Mouse (Mus musculus): ENCODE results near the gene Ubr7. TPM values are rescaled to one million over a fixed set of nuclear protein-coding genes. Genes with fewer than 3 reads are reported as not detected.

Gene Ubr7
- polyA plus RNA-seq, 1 experiment from 2014 or later, result 68.4 TPM

DNA sequence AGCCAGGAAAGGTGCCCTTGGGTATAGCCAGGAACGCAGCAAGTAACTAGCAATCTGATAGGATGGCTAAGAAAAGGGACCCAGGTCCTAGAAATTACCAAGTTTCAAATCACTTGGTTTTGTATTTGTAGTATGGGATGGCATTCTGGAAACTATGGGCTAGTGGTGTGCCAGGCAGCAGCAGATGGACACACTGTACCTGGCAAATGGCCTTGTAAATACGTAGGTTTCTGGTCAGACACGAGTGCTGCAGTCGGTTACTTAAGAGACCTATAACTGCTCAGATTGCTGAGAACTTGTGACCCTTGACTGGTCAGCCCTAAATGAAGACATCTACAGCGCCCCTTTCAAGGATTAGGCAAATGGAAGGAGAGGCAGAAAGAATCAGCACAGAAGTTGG, 20.4 kb downstream of the Ubr7 start:
- ATAC-seq (ENCODE audit: insufficient read depth, low FRiP score, low TSS enrichment), result no peak
- Histone ChIP-seq H3K9me3 (ENCODE audit: control insufficient read depth, low read length) (no peaks in the 10 kb centered on the region), H3K36me3 (ENCODE audit: control insufficient read depth, insufficient read depth, low read length) (peaks cover 3% of the 10 kb centered on the region; the same call in 1 of the 2 replicates), H3K4me1 (ENCODE audit: control insufficient read depth, insufficient read depth, low read length) (no peaks in the 10 kb centered on the region), H3K9ac (ENCODE audit: low read length) (no peak overlapping the region), H3K27me3 (ENCODE audit: control insufficient read depth, insufficient read depth, low read length) (no peaks in the 10 kb centered on the region), H3K4me3 (ENCODE audit: low read depth, low read length) (no peak overlapping the region), H3K27ac (ENCODE audit: low read depth, low read length) (no peak overlapping the region), H3K4me2 (ENCODE audit: low read depth) (no peak overlapping the region)
- WGBS, result 83% methylated on average over 5 of the region's 5 CpGs
- DNase-seq (ENCODE audit: low spot score), result no peak

DNA sequence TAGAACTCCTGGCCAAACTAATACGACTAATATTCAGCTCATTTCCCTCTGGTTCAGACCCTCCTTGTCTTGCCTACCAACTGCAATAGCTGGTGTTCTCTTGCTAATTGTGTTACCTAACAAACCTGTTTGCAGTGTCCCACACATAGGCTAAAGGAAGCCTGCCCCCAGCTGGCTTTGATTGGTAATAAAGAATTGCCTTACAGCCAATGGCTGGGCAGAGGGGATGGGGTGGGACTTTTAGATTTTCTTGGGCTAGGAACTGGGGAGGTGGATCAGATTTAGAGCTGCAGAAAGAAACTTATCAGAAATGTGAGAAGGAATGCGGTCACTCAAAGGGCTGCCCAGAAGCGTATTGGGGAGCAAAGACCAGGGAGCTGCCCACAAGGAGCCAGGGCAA, 21.7 kb downstream of the Ubr7 start:
- Histone ChIP-seq H3K9me3 (ENCODE audit: control insufficient read depth, low read length) (no peaks in the 10 kb centered on the region), H3K4me2 (ENCODE audit: low read depth) (no peak overlapping the region), H3K27ac (ENCODE audit: low read depth, low read length) (no peak overlapping the region), H3K4me3 (ENCODE audit: low read depth, low read length) (no peak overlapping the region), H3K27me3 (ENCODE audit: control insufficient read depth, insufficient read depth, low read length) (no peaks in the 10 kb centered on the region), H3K36me3 (ENCODE audit: control insufficient read depth, insufficient read depth, low read length) (peaks cover 3% of the 10 kb centered on the region; the same call in 1 of the 2 replicates), H3K9ac (ENCODE audit: low read length) (no peak overlapping the region), H3K4me1 (ENCODE audit: control insufficient read depth, insufficient read depth, low read length) (no peaks in the 10 kb centered on the region)
- no peak for ATAC-seq (ENCODE audit: insufficient read depth, low FRiP score, low TSS enrichment)
- 45% methylated on average over 3 of the region's 3 CpGs for WGBS
- no peak for DNase-seq (ENCODE audit: low spot score)

DNA sequence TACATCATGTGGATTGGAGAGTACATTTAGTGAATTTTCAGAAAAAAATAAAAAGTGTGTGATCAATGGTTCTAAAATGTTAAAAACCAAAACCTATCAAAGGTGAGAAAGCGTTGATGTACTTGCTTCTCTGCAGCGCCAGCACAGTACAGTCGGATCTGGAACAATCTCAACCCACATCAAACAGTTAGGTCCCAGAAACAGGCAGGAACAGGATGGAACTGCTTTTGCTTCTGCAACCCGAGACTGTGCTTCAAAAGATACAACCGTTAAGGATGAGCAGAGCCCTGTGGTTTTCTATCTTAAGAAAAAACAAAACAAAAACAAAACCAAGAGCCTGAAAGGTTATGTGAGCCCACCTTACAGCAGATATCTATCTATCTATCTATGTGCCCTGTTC, 25.1 kb downstream of the Ubr7 start:
- peaks cover 4% of the 10 kb centered on the region for H3K36me3 ChIP-seq (ENCODE audit: control insufficient read depth, insufficient read depth, low read length)
- no peak overlapping the region for H3K4me3 ChIP-seq (ENCODE audit: low read depth, low read length)
- H3K27ac ChIP-seq (ENCODE audit: low read depth, low read length), result no peak overlapping the region
- ATAC-seq (ENCODE audit: insufficient read depth, low FRiP score, low TSS enrichment) (no peak), DNase-seq (ENCODE audit: low spot score) (no peak)
- no peaks in the 10 kb centered on the region for H3K4me1 ChIP-seq (ENCODE audit: control insufficient read depth, insufficient read depth, low read length)
- H3K9me3 ChIP-seq (ENCODE audit: control insufficient read depth, low read length), result no peaks in the 10 kb centered on the region
- no peak overlapping the region for H3K9ac ChIP-seq (ENCODE audit: low read length)
- WGBS, result 91% methylated on average over 5 of the region's 5 CpGs
- no peaks in the 10 kb centered on the region for H3K27me3 ChIP-seq (ENCODE audit: control insufficient read depth, insufficient read depth, low read length)
- no peak overlapping the region for H3K4me2 ChIP-seq (ENCODE audit: low read depth)

DNA sequence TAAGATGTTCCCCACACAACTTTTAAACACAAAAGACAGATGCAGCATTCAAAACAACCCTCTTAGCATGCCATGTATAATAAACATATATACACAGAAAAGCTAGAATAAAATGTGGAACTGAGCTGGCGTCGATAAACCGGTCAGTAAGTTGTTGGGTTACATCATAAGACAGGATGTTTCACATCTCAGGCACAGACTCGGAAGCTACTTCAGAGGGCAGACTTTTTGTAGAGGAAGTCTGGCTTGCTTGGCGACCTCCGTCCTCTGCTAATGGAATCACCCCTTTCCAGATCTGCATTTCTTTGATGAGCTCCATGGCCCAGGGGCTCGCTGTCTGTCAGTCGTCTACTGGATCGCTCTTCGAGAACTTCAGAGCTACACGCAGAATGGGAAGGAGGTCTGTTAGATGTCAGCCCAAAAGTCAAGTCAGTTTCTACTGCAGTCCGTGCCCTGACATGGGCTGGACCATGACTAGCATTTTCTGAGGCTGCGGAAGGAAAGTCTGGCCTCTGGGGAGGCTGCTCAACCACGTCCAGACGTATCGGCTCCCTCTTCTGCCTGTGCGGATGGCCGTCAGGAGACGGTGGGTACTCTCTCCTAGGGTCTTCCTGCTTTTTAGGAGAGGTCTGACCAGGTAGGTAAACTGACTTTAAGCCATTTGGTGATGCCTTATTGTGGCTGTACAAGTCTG, 27.3 kb downstream of the Ubr7 start:
- no peak overlapping the region for H3K9ac ChIP-seq (ENCODE audit: low read length)
- no peaks in the 10 kb centered on the region for H3K9me3 ChIP-seq (ENCODE audit: control insufficient read depth, low read length)
- DNase-seq (ENCODE audit: low spot score), result no peak
- H3K4me3 ChIP-seq (ENCODE audit: low read depth, low read length), result no peak overlapping the region
- H3K36me3 ChIP-seq (ENCODE audit: control insufficient read depth, insufficient read depth, low read length), result peaks cover 4% of the 10 kb centered on the region
- no peak for ATAC-seq (ENCODE audit: insufficient read depth, low FRiP score, low TSS enrichment)
- no peaks in the 10 kb centered on the region for H3K27me3 ChIP-seq (ENCODE audit: control insufficient read depth, insufficient read depth, low read length)
- H3K27ac ChIP-seq (ENCODE audit: low read depth, low read length), result no peak overlapping the region
- no peak overlapping the region for H3K4me2 ChIP-seq (ENCODE audit: low read depth)
- 90% methylated on average over 19 of the region's 19 CpGs for WGBS
- H3K4me1 ChIP-seq (ENCODE audit: control insufficient read depth, insufficient read depth, low read length), result no peaks in the 10 kb centered on the region

DNA sequence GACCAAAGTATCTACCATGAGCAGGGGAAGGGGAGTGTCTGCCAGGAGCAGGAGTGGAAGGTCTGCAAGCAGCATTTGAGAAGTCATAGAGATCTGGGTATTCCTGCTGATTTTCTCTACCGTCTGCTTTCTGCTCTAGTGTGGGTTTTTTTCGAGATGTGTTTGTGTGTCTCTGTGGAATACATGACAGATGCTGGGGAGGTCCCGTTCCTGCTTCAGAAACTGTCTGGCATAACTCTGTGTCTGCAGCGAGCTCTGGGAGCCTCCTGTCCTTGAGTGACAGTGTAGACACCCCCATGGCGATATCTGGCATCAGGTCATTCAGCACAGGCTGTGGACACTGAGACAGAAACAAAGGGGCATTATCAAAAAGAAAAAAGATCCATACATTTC, 27.8 kb downstream of the Ubr7 start:
- ATAC-seq (ENCODE audit: insufficient read depth, low FRiP score, low TSS enrichment) (no peak), DNase-seq (ENCODE audit: low spot score) (no peak)
- Histone ChIP-seq H3K4me1 (ENCODE audit: control insufficient read depth, insufficient read depth, low read length) (no peaks in the 10 kb centered on the region), H3K4me3 (ENCODE audit: low read depth, low read length) (no peak overlapping the region), H3K27ac (ENCODE audit: low read depth, low read length) (no peak overlapping the region), H3K4me2 (ENCODE audit: low read depth) (no peak overlapping the region), H3K9me3 (ENCODE audit: control insufficient read depth, low read length) (no peaks in the 10 kb centered on the region), H3K9ac (ENCODE audit: low read length) (no peak overlapping the region), H3K27me3 (ENCODE audit: control insufficient read depth, insufficient read depth, low read length) (no peaks in the 10 kb centered on the region), H3K36me3 (ENCODE audit: control insufficient read depth, insufficient read depth, low read length) (peaks cover 7% of the 10 kb centered on the region)
- WGBS, result 85% methylated on average over 5 of the region's 5 CpGs

DNA sequence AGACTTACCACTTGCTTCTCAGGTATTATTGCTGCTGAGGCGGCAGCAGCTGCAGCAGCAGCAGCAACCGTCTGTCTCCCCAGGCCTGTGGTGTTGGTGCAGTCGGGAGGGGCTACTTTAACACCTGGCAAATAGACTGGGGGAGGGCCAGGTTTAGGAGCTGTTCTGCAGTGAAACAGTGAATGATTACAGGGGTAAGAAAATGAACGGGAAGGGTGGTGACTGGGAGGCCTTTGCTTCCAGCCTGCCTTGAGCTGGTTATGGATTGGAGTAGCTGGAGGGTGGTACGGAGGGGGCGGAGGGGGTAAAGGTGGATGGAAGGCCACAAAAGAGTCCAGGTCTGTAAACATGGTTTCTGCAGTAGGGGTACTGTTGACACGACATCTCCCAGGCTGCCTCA, 30.2 kb downstream of the Ubr7 start:
- no peaks in the 10 kb centered on the region for H3K4me1 ChIP-seq (ENCODE audit: control insufficient read depth, insufficient read depth, low read length)
- no peak overlapping the region for H3K27ac ChIP-seq (ENCODE audit: low read depth, low read length)
- H3K9me3 ChIP-seq (ENCODE audit: control insufficient read depth, low read length), result no peaks in the 10 kb centered on the region
- H3K27me3 ChIP-seq (ENCODE audit: control insufficient read depth, insufficient read depth, low read length), result no peaks in the 10 kb centered on the region
- H3K9ac ChIP-seq (ENCODE audit: low read length), result no peak overlapping the region
- WGBS, result 84% methylated on average over 7 of the region's 7 CpGs
- DNase-seq (ENCODE audit: low spot score) (no peak), ATAC-seq (ENCODE audit: insufficient read depth, low FRiP score, low TSS enrichment) (no peak)
- H3K4me2 ChIP-seq (ENCODE audit: low read depth), result no peak overlapping the region
- peaks cover 9% of the 10 kb centered on the region for H3K36me3 ChIP-seq (ENCODE audit: control insufficient read depth, insufficient read depth, low read length)
- H3K4me3 ChIP-seq (ENCODE audit: low read depth, low read length), result no peak overlapping the region

DNA sequence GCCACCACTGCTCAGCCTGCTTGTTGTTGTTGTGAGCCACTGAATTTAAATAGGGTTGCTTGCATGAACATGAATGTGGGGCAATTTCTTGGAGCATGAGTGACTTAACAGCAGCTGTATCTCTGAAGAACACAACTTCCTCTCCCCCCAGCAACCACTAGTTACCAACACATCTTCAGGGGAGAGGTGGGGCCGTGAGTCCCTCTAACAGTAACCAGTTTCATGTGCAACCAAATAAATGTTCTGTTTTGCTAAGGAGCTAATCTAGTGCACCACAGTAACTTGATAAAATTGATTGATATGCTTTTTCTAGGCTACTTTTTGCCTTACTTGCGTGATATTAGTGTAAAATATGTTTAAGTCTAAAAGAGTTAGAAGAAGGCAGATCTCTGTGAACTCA, 41.8 kb downstream of the Ubr7 start:
- ATAC-seq (ENCODE audit: insufficient read depth, low FRiP score, low TSS enrichment), result no peak
- no peak for DNase-seq (ENCODE audit: low spot score)
- no peak overlapping the region for H3K4me2 ChIP-seq (ENCODE audit: low read depth)
- no peaks in the 10 kb centered on the region for H3K9me3 ChIP-seq (ENCODE audit: control insufficient read depth, low read length)
- H3K27ac ChIP-seq (ENCODE audit: low read depth, low read length), result no peak overlapping the region
- no peaks in the 10 kb centered on the region for H3K27me3 ChIP-seq (ENCODE audit: control insufficient read depth, insufficient read depth, low read length)
- H3K9ac ChIP-seq (ENCODE audit: low read length), result no peak overlapping the region
- 93% methylated on average over 2 of the region's 2 CpGs for WGBS
- H3K36me3 ChIP-seq (ENCODE audit: control insufficient read depth, insufficient read depth, low read length), result no peaks in the 10 kb centered on the region
- no peak overlapping the region for H3K4me3 ChIP-seq (ENCODE audit: low read depth, low read length)
- H3K4me1 ChIP-seq (ENCODE audit: control insufficient read depth, insufficient read depth, low read length), result no peaks in the 10 kb centered on the region

DNA sequence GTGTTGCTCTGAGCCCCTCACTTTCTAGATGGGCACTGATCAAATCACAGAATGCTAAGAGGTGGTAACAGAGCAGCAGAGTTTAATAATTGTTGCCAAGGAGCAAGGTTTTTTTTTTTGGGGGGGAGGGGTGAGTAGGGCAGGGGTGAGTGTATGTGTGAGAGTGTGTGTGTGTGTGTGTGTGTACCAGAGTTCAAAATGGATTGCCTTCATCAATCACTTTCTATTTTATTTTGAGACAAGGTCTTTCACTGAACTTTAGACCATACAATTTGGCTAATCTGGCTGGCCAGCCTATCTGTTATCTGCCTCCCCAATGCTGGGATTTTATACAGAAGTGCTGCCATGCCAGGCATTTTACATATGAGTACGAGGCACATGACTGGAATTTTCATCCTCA, 57.1 kb downstream of the Ubr7 start:
- DNase-seq (ENCODE audit: low spot score), result no peak
- no peak overlapping the region for H3K4me2 ChIP-seq (ENCODE audit: low read depth)
- H3K4me1 ChIP-seq (ENCODE audit: control insufficient read depth, insufficient read depth, low read length), result no peaks in the 10 kb centered on the region
- ATAC-seq (ENCODE audit: insufficient read depth, low FRiP score, low TSS enrichment), result no peak
- no peak overlapping the region for H3K4me3 ChIP-seq (ENCODE audit: low read depth, low read length)
- H3K27me3 ChIP-seq (ENCODE audit: control insufficient read depth, insufficient read depth, low read length), result no peaks in the 10 kb centered on the region
- WGBS, result 88% methylated on average over 1 of the region's 1 CpGs
- peaks cover 2% of the 10 kb centered on the region for H3K36me3 ChIP-seq (ENCODE audit: control insufficient read depth, insufficient read depth, low read length)
- no peak overlapping the region for H3K9ac ChIP-seq (ENCODE audit: low read length)
- H3K9me3 ChIP-seq (ENCODE audit: control insufficient read depth, low read length), result no peaks in the 10 kb centered on the region
- H3K27ac ChIP-seq (ENCODE audit: low read depth, low read length), result no peak overlapping the region

DNA sequence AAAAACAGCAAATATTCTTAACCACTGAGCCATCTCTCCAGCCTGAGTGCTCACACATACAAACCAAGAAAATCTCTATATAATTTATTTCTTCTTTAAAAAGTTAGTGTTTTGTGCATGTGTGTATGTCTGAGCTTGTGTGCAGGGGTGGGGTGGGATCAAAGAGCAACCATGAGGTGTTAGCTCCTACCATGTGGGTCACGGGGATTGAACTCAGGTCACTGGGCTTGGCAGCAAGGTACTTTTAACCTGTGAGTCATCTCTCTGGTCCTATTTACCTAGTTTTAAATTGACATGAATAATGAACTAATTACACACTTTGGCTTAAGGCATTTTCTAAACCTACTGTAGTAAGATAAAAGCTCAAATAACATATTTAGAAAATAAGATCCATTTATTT, 68.6 kb downstream of the Ubr7 start:
- Histone ChIP-seq H3K9ac (ENCODE audit: low read length) (no peak overlapping the region), H3K27ac (ENCODE audit: low read depth, low read length) (no peak overlapping the region), H3K36me3 (ENCODE audit: control insufficient read depth, insufficient read depth, low read length) (no peaks in the 10 kb centered on the region), H3K27me3 (ENCODE audit: control insufficient read depth, insufficient read depth, low read length) (no peaks in the 10 kb centered on the region), H3K9me3 (ENCODE audit: control insufficient read depth, low read length) (no peaks in the 10 kb centered on the region), H3K4me2 (ENCODE audit: low read depth) (no peak overlapping the region), H3K4me3 (ENCODE audit: low read depth, low read length) (no peak overlapping the region), H3K4me1 (ENCODE audit: control insufficient read depth, insufficient read depth, low read length) (no peaks in the 10 kb centered on the region)
- 92% methylated on average over 1 of the region's 1 CpGs for WGBS
- no peak for DNase-seq (ENCODE audit: low spot score)
- no peak for ATAC-seq (ENCODE audit: insufficient read depth, low FRiP score, low TSS enrichment)
